Mouse (Mus musculus) limb, embryonic 14.5 days (tissue): ENCODE data around the gene Thap12. TPM values are rescaled to one million over a fixed set of nuclear protein-coding genes. Genes with fewer than 3 reads are reported as not detected.
A peak's percentile ranks its signal among the peaks of the same experiment; 100 is the strongest.

Experiments
- ATAC-seq: fragments of 200-750 bp; cut with Nextera tagmentation; 2 replicates; pipeline ENCODE4 v1.8.0; 2017; ENCODE audit warnings: low read depth, moderate number of reproducible peaks, moderate TSS enrichment; ENCODE audit not compliant: low FRiP score
- DNase-seq: peaks from one replicate; pipeline ENCODE4 v3.0.0-alpha.2; 2015; ENCODE audit warnings: low spot score
- H3K27ac ChIP-seq: fragments of 300-500 bp; sonication (generic); replicated peaks from 2 replicates; pipeline ENCODE4 v1.5.1; 2014; ENCODE audit warnings: low read depth, mild to moderate bottlenecking, low read length, moderate library complexity, mixed read lengths
- H3K27me3 ChIP-seq: fragments of 300-500 bp; sonication (generic); 2 replicates; pipeline ENCODE4 v1.6.1; 2014; ENCODE audit warnings: low read length, mixed read lengths; ENCODE audit not compliant: control insufficient read depth, insufficient read depth
- H3K36me3 ChIP-seq: fragments of 300-500 bp; sonication (generic); 2 replicates; pipeline ENCODE4 v1.6.1; 2014; ENCODE audit warnings: mild to moderate bottlenecking, low read length, moderate library complexity, mixed read lengths; ENCODE audit not compliant: control insufficient read depth, insufficient read depth
- H3K4me1 ChIP-seq: fragments of 300-500 bp; sonication (generic); 2 replicates; pipeline ENCODE4 v1.6.1; 2014; ENCODE audit warnings: antibody characterized with exemption, low read length, mixed read lengths; ENCODE audit not compliant: control insufficient read depth, insufficient read depth
- H3K4me2 ChIP-seq: fragments of 300-500 bp; sonication (generic); replicated peaks from 2 replicates; pipeline ENCODE4 v1.6.1; 2014; ENCODE audit warnings: low read depth, mild to moderate bottlenecking, low read length, moderate library complexity; ENCODE audit not compliant: severe bottlenecking
- H3K4me3 ChIP-seq: fragments of 300-500 bp; sonication (generic); replicated peaks from 2 replicates; pipeline ENCODE4 v1.5.1; 2014; ENCODE audit warnings: low read length
- H3K9ac ChIP-seq: fragments of 300-500 bp; sonication (generic); 2 replicates; pipeline ENCODE4 v1.6.1; 2014; ENCODE audit warnings: mild to moderate bottlenecking, low read depth, low read length, moderate library complexity; ENCODE audit not compliant: severe bottlenecking
- H3K9me3 ChIP-seq: fragments of 300-500 bp; sonication (generic); 2 replicates; pipeline ENCODE4 v1.6.1; 2016; ENCODE audit warnings: low read length; ENCODE audit not compliant: control insufficient read depth
- POLR2A ChIP-seq: fragments of 200-500 bp; IDR thresholded peaks from 2 replicates; pipeline ENCODE4 v1.8.0; 2012; ENCODE audit warnings: inconsistent platforms, mild to moderate bottlenecking, moderate library complexity, borderline replicate concordance; ENCODE audit not compliant: insufficient read depth, insufficient read length; ENCODE audit errors: extremely low read depth
- WGBS: fragments of 180-500 bp; shearing (Covaris S2); extraction: QIAGEN DNeasy Blood & Tissue Kit; methylation state at CpG from one replicate; pipeline ENCODE4 v1.1.7; 2014; 5-methylcytosine and 5-hydroxymethylcytosine counted together
- polyA plus RNA-seq, 2 experiments: library from polyadenylated mRNA; depleted of rRNA in 1 of 2; stranded (reverse) in 1 of 2; unstranded in 1 of 2; fragments of >200 nt; fragmentation: Nextera tagmentation in 1 of 2; extraction: Ambion mirVana in 1 of 2; gene quantifications; 2 replicates each; pipeline versions ENCODE4 v1.2.1 to v1.2.3; 2012 to 2014

The Thap12 gene
- polyA plus RNA-seq, 2 experiments, result 42.1 to 68.5 TPM

DNA sequence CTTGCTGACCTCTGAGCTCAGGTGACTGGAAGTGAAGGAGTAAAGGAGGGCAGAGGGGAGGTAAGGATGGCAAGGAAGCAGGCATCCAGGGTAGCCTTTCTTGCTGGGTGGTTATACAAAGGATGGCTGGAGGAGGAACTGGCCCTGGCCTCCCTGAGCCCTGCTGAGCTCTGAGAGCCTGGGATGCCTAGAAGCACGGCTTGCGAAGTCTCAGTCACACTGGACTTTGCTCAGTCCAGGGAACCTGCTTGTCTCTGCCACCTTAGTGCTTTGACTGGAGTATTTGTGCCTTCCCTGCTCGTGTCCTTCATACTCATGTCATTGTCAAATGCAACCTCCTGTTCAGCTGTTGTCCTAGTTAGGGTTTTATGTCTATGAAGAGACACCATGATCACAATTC lies 10.8 kb downstream of the Thap12 start:
- Histone ChIP-seq H3K4me2 (no peak overlapping the region), H3K9me3 (no peaks in the 10 kb centered on the region), H3K36me3 (peaks cover 65% of the 10 kb centered on the region), H3K9ac (no peak overlapping the region), H3K27ac (no peak overlapping the region), H3K4me3 (no peak overlapping the region), H3K27me3 (no peaks in the 10 kb centered on the region), H3K4me1 (no peaks in the 10 kb centered on the region)
- ATAC-seq (no peak), DNase-seq (no peak)
- 89% methylated on average over 3 of the region's 3 CpGs for WGBS
- TF ChIP-seq POLR2A, result no peak

DNA sequence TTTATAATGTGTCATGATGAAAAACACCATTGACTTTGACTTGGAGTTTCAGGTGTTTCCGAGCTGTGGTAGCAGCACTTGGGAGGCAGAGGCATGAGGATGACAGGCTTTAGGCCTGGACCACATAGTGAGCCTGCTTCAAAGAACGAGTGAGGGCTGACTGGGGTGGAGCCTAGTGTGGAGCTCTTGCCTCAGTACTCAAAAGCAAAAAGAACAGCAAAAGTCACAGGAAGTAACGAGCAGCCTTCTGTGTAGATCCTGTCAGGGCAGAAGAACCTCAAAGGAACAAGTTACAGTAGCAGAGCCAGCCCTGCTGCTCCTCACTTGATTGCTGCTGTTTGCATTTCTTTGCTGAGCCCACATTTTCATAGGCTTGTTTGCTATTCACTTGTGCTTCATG lies 14.5 kb downstream of the Thap12 start:
- 72% methylated on average over 3 of the region's 3 CpGs for WGBS

DNA sequence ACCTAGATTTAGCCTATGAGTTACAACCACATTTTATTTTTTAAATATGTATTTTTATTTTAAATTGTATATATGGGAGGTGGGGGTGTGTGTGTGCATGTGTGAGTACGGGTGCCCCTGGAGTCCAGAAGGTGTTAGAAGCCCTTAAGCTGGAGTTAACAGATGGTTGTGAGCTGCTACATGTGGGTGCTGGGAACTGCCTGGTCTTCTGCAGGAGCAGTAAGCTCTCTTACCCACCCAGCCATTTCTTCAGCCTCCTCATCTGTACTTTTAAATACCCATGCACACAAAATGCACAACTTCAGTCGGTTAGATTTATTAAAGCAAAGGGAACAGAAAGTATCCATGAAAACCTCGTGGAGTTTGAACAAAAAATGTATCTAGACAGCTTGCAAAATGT lies 16.9 kb downstream of the Thap12 start:
- Histone ChIP-seq H3K36me3 (peaks cover 25% of the 10 kb centered on the region), H3K9me3 (no peaks in the 10 kb centered on the region), H3K4me3 (no peak overlapping the region), H3K27me3 (no peaks in the 10 kb centered on the region), H3K27ac (no peak overlapping the region), H3K9ac (no peak overlapping the region), H3K4me2 (no peak overlapping the region), H3K4me1 (peaks cover 33% of the 10 kb centered on the region)
- DNase-seq (no peak), ATAC-seq (no peak)
- WGBS, result 57% methylated on average over 3 of the region's 3 CpGs
- TF ChIP-seq POLR2A, result no peak

More for the DNA sequence above, 14.5 kb downstream of the Thap12 start:
- TF ChIP-seq POLR2A, result no peak
- Histone ChIP-seq H3K9ac (no peak overlapping the region), H3K4me2 (no peak overlapping the region), H3K27ac (no peak overlapping the region), H3K36me3 (peaks cover 41% of the 10 kb centered on the region), H3K4me3 (no peak overlapping the region), H3K4me1 (peaks cover 24% of the 10 kb centered on the region), H3K27me3 (no peaks in the 10 kb centered on the region), H3K9me3 (no peaks in the 10 kb centered on the region)
- DNase-seq (no peak), ATAC-seq (no peak)

DNA sequence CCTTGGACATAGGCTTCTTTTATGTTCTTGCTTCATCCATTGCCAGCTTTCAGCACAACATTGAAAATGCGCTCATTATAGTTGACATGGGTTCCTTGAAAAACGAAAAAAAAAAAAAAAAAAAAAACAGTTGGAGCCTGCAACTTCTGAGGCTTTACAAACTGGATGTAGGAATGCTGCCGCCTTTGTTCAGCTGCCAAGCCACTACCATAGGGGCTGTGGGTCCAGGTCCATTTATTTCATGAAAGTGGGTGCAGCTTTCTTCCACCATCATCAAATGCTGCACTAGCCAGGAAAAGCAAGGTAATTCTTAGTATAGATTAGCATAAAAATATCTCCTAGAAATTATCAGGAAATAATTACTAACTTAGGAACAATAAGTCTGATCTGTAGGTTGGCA lies 17.8 kb downstream of the Thap12 start:
- no peaks in the 10 kb centered on the region for H3K9me3 ChIP-seq
- TF ChIP-seq POLR2A, result no peak
- no peak overlapping the region for H3K4me3 ChIP-seq
- H3K4me2 ChIP-seq, result no peak overlapping the region
- no peaks in the 10 kb centered on the region for H3K27me3 ChIP-seq
- peaks cover 15% of the 10 kb centered on the region for H3K36me3 ChIP-seq
- 9% methylated on average over 3 of the region's 3 CpGs for WGBS
- no peak overlapping the region for H3K9ac ChIP-seq
- H3K27ac ChIP-seq, result no peak overlapping the region
- H3K4me1 ChIP-seq, result peaks cover 33% of the 10 kb centered on the region
- DNase-seq, result peak; percentile 78
- 0 out of 2 replicates have a peak, but pooled peaks have one; percentile 36 for ATAC-seq

DNA sequence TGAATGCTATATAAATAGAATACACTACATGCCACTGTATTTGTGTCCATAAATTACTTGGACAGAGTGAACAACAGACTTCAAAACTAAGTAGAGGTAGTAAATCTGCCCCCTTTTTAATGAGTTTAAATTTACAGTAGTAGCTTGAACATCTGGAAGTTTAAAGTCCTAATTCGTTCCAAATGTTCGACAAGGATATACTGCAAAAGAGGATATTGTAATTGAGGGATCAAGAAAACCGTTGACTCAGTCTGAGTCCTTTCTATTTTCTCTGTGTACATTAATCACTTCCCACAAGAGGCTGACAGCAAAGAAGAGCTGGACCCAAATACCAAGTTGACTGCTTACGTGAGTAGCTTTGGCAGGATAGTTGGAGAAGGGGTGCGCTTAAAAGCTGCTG lies 18.3 kb downstream of the Thap12 start:
- peaks cover 33% of the 10 kb centered on the region for H3K4me1 ChIP-seq
- peaks cover 10% of the 10 kb centered on the region for H3K36me3 ChIP-seq
- H3K27me3 ChIP-seq, result no peaks in the 10 kb centered on the region
- 13% methylated on average over 5 of the region's 5 CpGs for WGBS
- H3K9ac ChIP-seq, result no peak overlapping the region
- peak; percentile 39; the same call in 1 of the 2 replicates for ATAC-seq
- peak; percentile 50 for DNase-seq
- H3K4me2 ChIP-seq, result peak overlapping the region; percentile 20
- no peak overlapping the region for H3K27ac ChIP-seq
- TF ChIP-seq POLR2A, result no peak
- H3K9me3 ChIP-seq, result no peaks in the 10 kb centered on the region
- H3K4me3 ChIP-seq, result no peak overlapping the region

DNA sequence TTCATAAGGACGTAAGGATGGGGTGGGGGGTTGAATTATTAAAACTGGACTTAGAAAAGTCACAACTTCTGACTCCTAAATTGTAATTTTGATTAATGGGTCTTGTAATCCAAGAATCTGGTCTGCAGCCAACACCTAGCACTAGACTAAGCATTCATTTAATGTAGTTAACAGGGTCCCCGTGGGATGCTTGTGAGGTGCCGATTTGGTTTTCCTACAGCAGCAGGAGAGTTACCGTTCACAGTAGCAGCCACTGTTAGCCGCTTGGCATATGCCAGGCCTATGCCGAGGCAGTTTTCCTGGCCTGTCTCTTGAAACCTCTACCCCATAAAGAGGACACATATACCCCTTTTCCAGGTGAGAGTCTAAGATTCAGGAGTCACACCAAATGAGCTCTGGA lies 18.7 kb downstream of the Thap12 start:
- 22% methylated on average over 6 of the region's 6 CpGs for WGBS

More for the DNA sequence above, 18.7 kb downstream of the Thap12 start:
- H3K27ac ChIP-seq, result no peak overlapping the region; the same call in 1 of the 2 replicates
- DNase-seq (peak; percentile 51), ATAC-seq (no peak)
- H3K9me3 ChIP-seq, result no peaks in the 10 kb centered on the region
- H3K9ac ChIP-seq, result no peak overlapping the region
- H3K4me3 ChIP-seq, result no peak overlapping the region
- peaks cover 33% of the 10 kb centered on the region for H3K4me1 ChIP-seq
- no peaks in the 10 kb centered on the region for H3K27me3 ChIP-seq
- H3K36me3 ChIP-seq, result peaks cover 6% of the 10 kb centered on the region; the same call in 1 of the 2 replicates
- peak overlapping the region; percentile 20 for H3K4me2 ChIP-seq
- TF ChIP-seq POLR2A, result no peak
